Mouse (Mus musculus) embryonic facial prominence, embryonic 15.5 days (tissue): ENCODE measurements around the gene Rce1. TPM values are rescaled to one million over a fixed set of nuclear protein-coding genes. Genes with fewer than 3 reads are reported as not detected.
"Not testable (repeated sequence)": the region's sequence is repeated elsewhere in the genome, so short reads cannot be mapped to it uniquely, and the experiment has no call there.

ENCODE experiments used
- ATAC-seq: fragments of 200-750 bp; cut with Nextera tagmentation; 2 replicates; pipeline ENCODE4 v1.8.0; 2017; ENCODE audit warnings: low read depth, moderate TSS enrichment; ENCODE audit not compliant: insufficient number of reproducible peaks, low FRiP score, low TSS enrichment
- H3K27ac ChIP-seq: fragments of 300-500 bp; sonication (generic); replicated peaks from 2 replicates; pipeline ENCODE4 v1.5.1; 2015; ENCODE audit warnings: mild to moderate bottlenecking, inconsistent platforms
- H3K27me3 ChIP-seq: fragments of 300-500 bp; sonication (generic); 2 replicates; pipeline ENCODE4 v1.6.1; 2015; ENCODE audit warnings: inconsistent platforms
- H3K36me3 ChIP-seq: fragments of 300-500 bp; sonication (generic); 2 replicates; pipeline ENCODE4 v1.6.1; 2015; ENCODE audit warnings: mild to moderate bottlenecking, inconsistent platforms
- H3K4me1 ChIP-seq: fragments of 300-500 bp; sonication (generic); 2 replicates; pipeline ENCODE4 v1.6.1; 2015; ENCODE audit warnings: inconsistent platforms
- H3K4me2 ChIP-seq: fragments of 300-500 bp; sonication (generic); replicated peaks from 2 replicates; pipeline ENCODE4 v1.6.1; 2015; ENCODE audit warnings: mild to moderate bottlenecking, inconsistent platforms
- H3K4me3 ChIP-seq: fragments of 300-500 bp; sonication (generic); replicated peaks from 2 replicates; pipeline ENCODE4 v1.5.1; 2015; ENCODE audit warnings: mild to moderate bottlenecking, inconsistent platforms
- H3K9ac ChIP-seq: fragments of 300-500 bp; sonication (generic); 2 replicates; pipeline ENCODE4 v1.6.1; 2015; ENCODE audit warnings: inconsistent platforms
- H3K9me3 ChIP-seq: fragments of 300-500 bp; sonication (generic); replicated peaks from 2 replicates; pipeline ENCODE4 v1.6.1; 2016; ENCODE audit warnings: inconsistent platforms
- WGBS: fragments of 180-500 bp; shearing (Covaris S2); methylation state at CpG from one replicate; pipeline ENCODE4 v1.1.7; 2015; 5-methylcytosine and 5-hydroxymethylcytosine counted together
- microRNA-seq: library from miRNA; unstranded; fragments of <30 nt; microRNA quantifications from one replicate; pipeline ENCODE4, GENCODE M21; 2016; ENCODE audit warnings: borderline number of aligned reads
- polyA plus RNA-seq: library from polyadenylated mRNA; unstranded; fragments of >200 nt; fragmentation: Nextera tagmentation; extraction: Ambion mirVana; gene quantifications from 2 replicates; pipeline ENCODE4 v1.2.1, GENCODE M21; 2015

Rce1 gene
- polyA plus RNA-seq, 1 experiment from 2014 or later = 65.9 TPM

DNA sequence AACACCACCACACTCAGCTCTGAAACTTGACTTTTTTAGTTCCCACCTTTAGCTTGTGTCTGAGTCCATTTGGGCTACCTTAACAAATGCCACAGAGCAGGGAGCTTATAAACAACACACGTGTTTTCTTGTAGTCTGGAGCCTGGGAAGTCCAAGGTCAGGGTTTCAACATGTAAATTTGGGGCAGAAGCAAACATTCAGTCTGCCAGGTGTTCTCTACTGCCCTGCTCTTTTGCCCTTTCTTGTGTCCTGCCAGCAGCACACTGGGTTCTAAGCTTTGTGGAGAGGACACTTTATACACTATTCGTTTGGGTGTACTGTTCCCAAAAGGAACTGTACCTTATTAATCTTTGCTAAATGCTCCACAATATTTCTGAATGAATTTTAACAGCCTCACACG is 37.0 kb downstream of the Rce1 start:
- no peaks in the 10 kb centered on the region for H3K27me3 ChIP-seq
- H3K9me3 ChIP-seq = no peaks in the 10 kb centered on the region
- H3K27ac ChIP-seq = no peak overlapping the region
- no peaks in the 10 kb centered on the region for H3K36me3 ChIP-seq
- no peak for ATAC-seq
- no peak overlapping the region for H3K4me2 ChIP-seq
- no peak overlapping the region for H3K4me3 ChIP-seq
- no peaks in the 10 kb centered on the region; the same call in 1 of the 2 replicates for H3K4me1 ChIP-seq
- no peak overlapping the region for H3K9ac ChIP-seq
- WGBS = 66% methylated on average over 3 of the region's 3 CpGs

DNA sequence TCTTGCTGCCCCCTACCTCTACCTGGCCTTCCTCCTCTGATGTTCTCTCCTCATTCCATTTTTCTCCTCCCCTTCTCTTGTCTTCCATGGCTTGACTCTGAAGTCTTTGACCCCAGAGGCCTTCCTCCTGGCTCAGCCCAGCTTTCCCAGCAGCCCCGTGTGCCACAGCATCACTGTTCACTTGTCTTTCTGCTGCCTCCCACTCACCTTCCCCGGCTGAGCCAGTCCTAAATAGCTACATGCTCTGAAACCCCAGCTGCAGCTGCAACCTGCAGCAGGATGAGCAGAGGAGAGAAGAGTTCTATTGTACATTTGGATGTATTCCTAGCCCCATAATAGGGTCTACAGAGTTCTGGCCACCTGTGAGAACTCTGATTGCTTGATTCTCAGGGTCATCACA is 38.0 kb downstream of the Rce1 start:
- H3K9me3 ChIP-seq = no peaks in the 10 kb centered on the region
- H3K9ac ChIP-seq = no peak overlapping the region
- WGBS = 59% methylated on average over 2 of the region's 2 CpGs
- H3K36me3 ChIP-seq = no peaks in the 10 kb centered on the region
- no peak for ATAC-seq
- no peak overlapping the region for H3K27ac ChIP-seq
- no peak overlapping the region for H3K4me2 ChIP-seq
- H3K27me3 ChIP-seq = no peaks in the 10 kb centered on the region
- no peak overlapping the region for H3K4me3 ChIP-seq
- H3K4me1 ChIP-seq = no peaks in the 10 kb centered on the region; the same call in 1 of the 2 replicates

DNA sequence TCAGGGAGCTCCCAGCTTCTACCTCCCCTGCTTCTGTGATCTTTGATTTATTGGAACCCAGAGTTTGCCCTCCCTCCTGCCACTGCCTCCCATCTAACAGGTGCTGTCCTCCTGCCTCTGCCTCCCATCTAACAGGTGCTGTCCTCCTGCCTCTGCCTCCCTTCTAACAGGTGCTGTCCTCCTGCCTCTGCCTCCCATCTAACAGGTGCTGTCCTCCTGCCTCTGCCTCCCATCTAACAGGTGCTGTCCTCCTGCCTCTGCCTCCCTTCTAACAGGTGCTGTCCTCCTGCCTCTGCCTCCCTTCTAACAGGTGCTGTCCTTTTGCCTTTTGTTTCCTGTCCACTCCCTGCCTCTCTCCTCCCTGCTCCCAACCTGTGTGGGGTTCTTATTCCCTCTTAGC is 38.7 kb downstream of the Rce1 start:
- not testable (repeated sequence) for H3K9me3 ChIP-seq, H3K4me3 ChIP-seq

GRCm38 (mm10) chr19:4583856-4584255 is 41.6 kb downstream of the Rce1 start:
- no peaks in the 10 kb centered on the region for H3K36me3 ChIP-seq
- 58% methylated on average over 2 of the region's 2 CpGs for WGBS
- no peaks in the 10 kb centered on the region for H3K4me1 ChIP-seq
- H3K27ac ChIP-seq = no peak overlapping the region
- no peaks in the 10 kb centered on the region for H3K27me3 ChIP-seq
- no peaks in the 10 kb centered on the region for H3K9me3 ChIP-seq
- H3K9ac ChIP-seq = no peak overlapping the region
- H3K4me2 ChIP-seq = no peak overlapping the region
- no peak overlapping the region for H3K4me3 ChIP-seq
- no peak for ATAC-seq

More for the DNA sequence above, 38.7 kb downstream of the Rce1 start:
- H3K27ac ChIP-seq, ATAC-seq, H3K9ac ChIP-seq, H3K27me3 ChIP-seq, H3K4me2 ChIP-seq, H3K4me1 ChIP-seq, H3K36me3 ChIP-seq: not testable (repeated sequence)

DNA sequence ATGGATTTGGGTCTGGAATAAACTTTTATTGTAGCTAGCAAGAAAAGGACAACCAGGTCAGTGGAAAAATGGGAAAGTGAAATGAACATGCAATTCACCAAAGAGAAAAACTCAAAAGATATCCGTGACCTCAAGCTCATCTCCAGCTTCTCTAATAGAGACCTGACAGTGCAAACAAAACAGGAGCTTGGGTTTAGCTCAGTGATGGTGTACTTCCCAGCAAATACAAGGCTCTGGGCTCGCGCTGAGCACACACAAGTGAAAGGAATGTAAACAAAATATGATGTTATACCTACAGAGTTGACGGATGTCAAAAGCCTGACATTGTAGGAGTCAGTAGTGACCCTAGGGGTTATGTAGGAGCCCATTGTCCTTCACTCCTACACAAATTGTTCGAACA is 46.1 kb downstream of the Rce1 start:
- ATAC-seq = no peak
- Histone ChIP-seq H3K4me3 (no peak overlapping the region), H3K36me3 (no peaks in the 10 kb centered on the region), H3K27ac (no peak overlapping the region), H3K4me2 (no peak overlapping the region), H3K9ac (no peak overlapping the region), H3K9me3 (no peaks in the 10 kb centered on the region), H3K4me1 (no peaks in the 10 kb centered on the region), H3K27me3 (no peaks in the 10 kb centered on the region)
- WGBS = 74% methylated on average over 5 of the region's 5 CpGs

DNA sequence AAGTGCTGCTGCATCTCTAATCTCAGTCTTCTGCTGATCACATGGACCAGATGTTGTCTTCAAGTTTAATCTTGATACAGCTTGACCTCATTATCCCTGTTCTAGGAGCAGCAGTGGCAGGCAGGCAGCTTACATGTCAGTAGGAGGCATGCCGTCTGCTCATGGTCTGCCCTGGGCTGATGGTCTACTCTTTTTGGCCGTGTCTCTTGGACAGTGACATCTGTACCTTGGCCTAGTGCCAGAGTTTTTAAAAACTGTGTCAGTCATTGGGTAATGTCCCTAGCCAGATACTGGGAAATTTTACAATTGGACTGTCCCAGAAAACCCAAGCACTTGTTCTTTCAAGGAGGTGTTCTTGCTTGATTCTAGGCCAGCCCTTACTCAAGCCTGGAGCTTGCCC is 46.6 kb downstream of the Rce1 start:
- 43% methylated on average over 2 of the region's 2 CpGs for WGBS
- no peak for ATAC-seq
- H3K4me3 ChIP-seq = no peak overlapping the region

DNA sequence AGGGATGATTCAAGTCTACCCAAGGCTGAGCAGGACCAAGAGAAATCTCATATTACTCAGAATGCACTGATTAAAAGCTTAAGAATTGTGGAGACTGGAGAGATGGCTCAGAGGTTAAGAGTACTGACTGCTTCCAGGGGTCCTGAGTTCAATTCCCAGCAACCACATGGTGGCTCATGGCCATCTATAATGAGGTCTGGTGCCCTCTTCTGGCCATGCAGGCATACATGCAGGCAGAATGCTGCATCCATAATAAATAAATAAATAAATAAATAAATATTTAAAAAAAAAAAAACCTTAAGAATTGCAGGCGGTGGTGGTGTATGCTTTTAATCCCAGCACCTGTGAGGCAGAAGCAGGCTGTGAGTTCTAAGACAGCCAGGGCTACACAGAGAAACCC is 52.2 kb downstream of the Rce1 start:
- Histone ChIP-seq H3K9me3 (no peaks in the 10 kb centered on the region), H3K27ac (no peak overlapping the region), H3K36me3 (no peaks in the 10 kb centered on the region), H3K27me3 (no peaks in the 10 kb centered on the region), H3K4me1 (no peaks in the 10 kb centered on the region), H3K4me2 (no peak overlapping the region), H3K9ac (no peak overlapping the region), H3K4me3 (no peak overlapping the region)
- WGBS = 79% methylated on average over 1 of the region's 1 CpGs
- no peak for ATAC-seq

More for the DNA sequence above, 46.6 kb downstream of the Rce1 start:
- Histone ChIP-seq H3K4me2 (no peak overlapping the region), H3K9me3 (no peaks in the 10 kb centered on the region), H3K27me3 (no peaks in the 10 kb centered on the region), H3K9ac (no peak overlapping the region), H3K4me1 (no peaks in the 10 kb centered on the region), H3K27ac (no peak overlapping the region), H3K36me3 (no peaks in the 10 kb centered on the region)

Small RNA genes within 50 kb of the gene (microRNA-seq; reads per million reads assigned to microRNA genes)
- gene Mir6986 = 1.0 reads per million

Other genes with a start within 250 kb of the Rce1 start
- gene Kdm2a, start 227.4 kb downstream of the Rce1 start, polyA plus RNA-seq = 50.4 and 55.0 TPM in 2 replicates
- 47.4 and 50.5 TPM in 2 replicates for gene Rhod, start 186.2 kb downstream of the Rce1 start, polyA plus RNA-seq
- 1.5 and 1.7 TPM in 2 replicates for gene Syt12, start 148.2 kb downstream of the Rce1 start, polyA plus RNA-seq
- gene 2010003K11Rik, start 127.1 kb downstream of the Rce1 start, polyA plus RNA-seq = not detected in 2 replicates
- gene Pcx, start 115.2 kb downstream of the Rce1 start, polyA plus RNA-seq = 20.1 and 20.2 TPM in 2 replicates
- 7.6 and 8.4 TPM in 2 replicates for gene Lrfn4, start 10.0 kb downstream of the Rce1 start, polyA plus RNA-seq
- gene Gm960, start 73.0 kb upstream of the Rce1 start, polyA plus RNA-seq = 2.6 and 5.4 TPM in 2 replicates
- gene Sptbn2, start 85.5 kb upstream of the Rce1 start, polyA plus RNA-seq = 5.3 TPM in 2 replicates
- 64.3 and 65.5 TPM in 2 replicates for gene Rbm4b, start 130.9 kb upstream of the Rce1 start, polyA plus RNA-seq
- 66.5 and 70.2 TPM in 2 replicates for gene Rbm4, start 168.3 kb upstream of the Rce1 start, polyA plus RNA-seq
- 30.9 and 36.3 TPM in 2 replicates for gene Gm21992, start 186.0 kb upstream of the Rce1 start, polyA plus RNA-seq
- 74.1 and 74.5 TPM in 2 replicates for gene Rbm14, start 186.0 kb upstream of the Rce1 start, polyA plus RNA-seq
- 69.4 and 73.8 TPM in 2 replicates for gene Ccs, start 213.7 kb upstream of the Rce1 start, polyA plus RNA-seq
- gene Ccdc87, start 213.7 kb upstream of the Rce1 start, polyA plus RNA-seq = 1.2 and 1.9 TPM in 2 replicates
- gene Ctsf, start 229.5 kb upstream of the Rce1 start, polyA plus RNA-seq = 62.7 and 63.9 TPM in 2 replicates